Mouse (Mus musculus) small intestine, adult 2 months (tissue): ENCODE data around the gene Ccdc85b. TPM values are rescaled to one million over a fixed set of nuclear protein-coding genes. Genes with fewer than 3 reads are reported as not detected.

ENCODE experiments used
- H3K27ac ChIP-seq: fragments of 200-500 bp; 2 replicates; pipeline ENCODE4 v1.5.1; 2012; ENCODE audit warnings: low read depth, low read length, control low read depth, inconsistent platforms; ENCODE audit not compliant: insufficient read depth
- H3K27me3 ChIP-seq: fragments of 200-500 bp; 2 replicates; pipeline ENCODE4 v1.6.1; 2012; ENCODE audit warnings: mild to moderate bottlenecking, moderate library complexity, low read length, inconsistent platforms; ENCODE audit not compliant: control insufficient read depth, insufficient read depth
- H3K36me3 ChIP-seq: fragments of 200-500 bp; 2 replicates; pipeline ENCODE4 v1.6.1; 2012; ENCODE audit warnings: mild to moderate bottlenecking, low read length, control low read depth, inconsistent platforms; ENCODE audit not compliant: control insufficient read depth, insufficient read depth
- H3K4me1 ChIP-seq: fragments of 200-500 bp; 2 replicates; pipeline ENCODE4 v1.6.1; 2012; ENCODE audit warnings: low read length, inconsistent platforms, mixed read lengths; ENCODE audit not compliant: control insufficient read depth, insufficient read depth, insufficient read length
- H3K4me3 ChIP-seq: fragments of 200-500 bp; 2 replicates; pipeline ENCODE4 v1.5.1; 2012; ENCODE audit warnings: low read depth, mild to moderate bottlenecking, control low read depth, inconsistent platforms, low read length, moderate library complexity
- CTCF ChIP-seq: fragments of 200-500 bp; IDR thresholded peaks from 2 replicates; pipeline ENCODE4 v1.5.1; 2012; ENCODE audit warnings: low read depth, mild to moderate bottlenecking, control low read depth, inconsistent platforms, low read length, moderate library complexity, mixed read lengths; ENCODE audit not compliant: insufficient replicate concordance, insufficient read length; ENCODE audit errors: extremely low read depth
- POLR2A ChIP-seq: fragments of 200-500 bp; IDR thresholded peaks from 2 replicates; pipeline ENCODE4 v1.6.1; 2012; ENCODE audit warnings: low read depth, mild to moderate bottlenecking, control low read depth, inconsistent platforms, low read length, moderate library complexity
- WGBS: fragments of 180-500 bp; shearing (Covaris S2); methylation state at CpG from one replicate; pipeline ENCODE4 v1.1.7; 2018; 5-methylcytosine and 5-hydroxymethylcytosine counted together
- polyA plus RNA-seq: library from polyadenylated mRNA; depleted of rRNA; stranded (reverse); fragments of >200 nt; gene quantifications from 2 replicates; pipeline ENCODE4 v1.2.3, GENCODE M21; 2012

The Ccdc85b gene
- polyA plus RNA-seq, 1 experiment, result 4.4 TPM

- peaks cover 9% of the 10 kb centered on the region for H3K4me1 ChIP-seq
- no peak overlapping the region for H3K4me3 ChIP-seq
- TF ChIP-seq CTCF (no peak), POLR2A (no peak)
- H3K27me3 ChIP-seq, result no peaks in the 10 kb centered on the region
- no peaks in the 10 kb centered on the region for H3K36me3 ChIP-seq
- H3K27ac ChIP-seq, result no peak overlapping the region
- WGBS, result 62% methylated on average over 7 of the region's 7 CpGs
These were observed 23.7 kb downstream of the Ccdc85b start for GRCm38 (mm10) chr19:5433951-5434350.

GRCm38 (mm10) chr19:5432992-5433852 lies 24.5 kb downstream of the Ccdc85b start:
- TF ChIP-seq CTCF (no peak), POLR2A (no peak)
- H3K27me3 ChIP-seq, result no peaks in the 10 kb centered on the region
- 2% methylated on average over 16 of the region's 16 CpGs for WGBS
- H3K27ac ChIP-seq, result peak overlapping the region; percentile 1; the same call in 1 of the 2 replicates
- H3K4me1 ChIP-seq, result peaks cover 9% of the 10 kb centered on the region
- H3K36me3 ChIP-seq, result no peaks in the 10 kb centered on the region
- peak overlapping the region; percentile 59 for H3K4me3 ChIP-seq

GRCm38 (mm10) chr19:5431911-5432464 lies 25.7 kb downstream of the Ccdc85b start:
- 37% methylated on average over 4 of the region's 4 CpGs for WGBS
- H3K36me3 ChIP-seq, result peaks cover 1% of the 10 kb centered on the region; the same call in 1 of the 2 replicates
- peaks cover 9% of the 10 kb centered on the region for H3K4me1 ChIP-seq
- H3K27ac ChIP-seq, result no peak overlapping the region
- TF ChIP-seq POLR2A (no peak), CTCF (no peak)
- H3K4me3 ChIP-seq, result no peak overlapping the region
- no peaks in the 10 kb centered on the region for H3K27me3 ChIP-seq

- peaks cover 20% of the 10 kb centered on the region for H3K4me1 ChIP-seq
- H3K36me3 ChIP-seq, result peaks cover 9% of the 10 kb centered on the region; the same call in 1 of the 2 replicates
- TF ChIP-seq POLR2A (no peak), CTCF (no peak)
- H3K27me3 ChIP-seq, result no peaks in the 10 kb centered on the region
- 27% methylated on average over 1 of the region's 1 CpGs for WGBS
- no peak overlapping the region for H3K27ac ChIP-seq
- H3K4me3 ChIP-seq, result no peak overlapping the region
These were observed 27.3 kb downstream of the Ccdc85b start for GRCm38 (mm10) chr19:5430408-5430807.

GRCm38 (mm10) chr19:5429806-5430205 lies 27.9 kb downstream of the Ccdc85b start:
- Histone ChIP-seq H3K4me1 (peaks cover 20% of the 10 kb centered on the region), H3K27me3 (no peaks in the 10 kb centered on the region), H3K4me3 (no peak overlapping the region), H3K36me3 (peaks cover 9% of the 10 kb centered on the region; the same call in 1 of the 2 replicates), H3K27ac (no peak overlapping the region)
- TF ChIP-seq POLR2A (no peak), CTCF (no peak)
- WGBS, result 14% methylated on average over 8 of the region's 8 CpGs

GRCm38 (mm10) chr19:5429219-5429618 lies 28.5 kb downstream of the Ccdc85b start:
- peaks cover 20% of the 10 kb centered on the region for H3K4me1 ChIP-seq
- peaks cover 9% of the 10 kb centered on the region; the same call in 1 of the 2 replicates for H3K36me3 ChIP-seq
- no peak for TF ChIP-seq POLR2A
- TF ChIP-seq CTCF, result no peak
- no peak overlapping the region for H3K4me3 ChIP-seq
- H3K27ac ChIP-seq, result no peak overlapping the region
- 73% methylated on average over 4 of the region's 4 CpGs for WGBS
- no peaks in the 10 kb centered on the region for H3K27me3 ChIP-seq

- Histone ChIP-seq H3K4me3 (no peak overlapping the region), H3K36me3 (peaks cover 11% of the 10 kb centered on the region; the same call in 1 of the 2 replicates), H3K27ac (no peak overlapping the region), H3K27me3 (no peaks in the 10 kb centered on the region), H3K4me1 (peaks cover 17% of the 10 kb centered on the region)
- WGBS, result 87% methylated on average over 2 of the region's 2 CpGs
- no peak for TF ChIP-seq CTCF
- TF ChIP-seq POLR2A, result no peak
These were observed 29.6 kb downstream of the Ccdc85b start for GRCm38 (mm10) chr19:5428083-5428482.
